Mouse (Mus musculus) testis, adult 2 months (tissue): Measurements from ENCODE around the gene Atp5b.

Experiments used
- CTCF ChIP-seq: fragments of 200-500 bp; IDR thresholded peaks from 2 replicates; pipeline ENCODE4 v1.5.1; 2012; ENCODE audit warnings: low read depth, mild to moderate bottlenecking, inconsistent platforms, low read length, moderate library complexity; ENCODE audit not compliant: control insufficient read depth, insufficient read depth, insufficient replicate concordance
- POLR2A ChIP-seq: fragments of 200-500 bp; IDR thresholded peaks from 2 replicates; pipeline ENCODE4 v1.6.1; 2012; ENCODE audit warnings: low read depth, mild to moderate bottlenecking, inconsistent platforms, low read length, moderate library complexity; ENCODE audit not compliant: control insufficient read depth

- no peak for TF ChIP-seq CTCF
- no peak for TF ChIP-seq POLR2A
Observed at GRCm38 (mm10) chr10:128043041-128043835, 39.8 kb upstream of the Atp5b start.
